Comparison of ENCODE assay signal across 16 mouse cellular contexts in genomic region chr13:93952466-93952865, GRCm38 (mm10).
"Had no signal": no experiment of that assay in that cellular context is flagged by ENCODE, and none has a peak within 500 bp of the region (broad histone marks: within the 10 kb centered on the region; RNA-seq: fewer than 3 reads in every experiment).

No protein-coding gene starts in this region.

- H3K4me2 ChIP-seq: kidney, embryonic 15.5 days; limb, embryonic 13.5 days; midbrain, embryonic 11.5 days; midbrain, embryonic 15.5 days; neural tube, embryonic 13.5 days; stomach, embryonic 15.5 days had no signal

- H3K27ac ChIP-seq: kidney, embryonic 15.5 days; limb, embryonic 13.5 days; liver, embryonic 14.5 days; midbrain, embryonic 15.5 days; neural tube, embryonic 13.5 days; stomach, embryonic 15.5 days had no signal

- H3K4me3 ChIP-seq: kidney, embryonic 15.5 days; limb, embryonic 13.5 days; megakaryocyte, embryonic 14.5 days; midbrain, embryonic 15.5 days; neural tube, embryonic 13.5 days; stomach, embryonic 15.5 days had no signal

- H3K9ac ChIP-seq: kidney, embryonic 15.5 days; limb, embryonic 13.5 days; liver, embryonic 14.5 days; midbrain, embryonic 15.5 days; neural tube, embryonic 13.5 days; stomach, embryonic 15.5 days had no signal

- DNase-seq: kidney, postnatal 14 days; left cerebral cortex, postnatal 4 days; lung, adult 18-20 months; lung, postnatal 36 days; retina, postnatal 1 day; right cerebral cortex, postnatal 14 days; thymus, adult 2 months; thymus, postnatal 4 days had no signal

- H3K4me1 ChIP-seq: limb, embryonic 13.5 days; midbrain, embryonic 15.5 days; neural tube, embryonic 13.5 days had no signal

- H3K9me3 ChIP-seq: kidney, embryonic 15.5 days; limb, embryonic 13.5 days; midbrain, embryonic 15.5 days; neural tube, embryonic 13.5 days; stomach, embryonic 15.5 days had no signal

- H3K36me3 ChIP-seq: kidney, embryonic 15.5 days; limb, embryonic 13.5 days; midbrain, embryonic 15.5 days; neural tube, embryonic 13.5 days; stomach, embryonic 15.5 days had no signal

- H3K27me3 ChIP-seq: kidney, embryonic 15.5 days; limb, embryonic 13.5 days; midbrain, embryonic 15.5 days; neural tube, embryonic 13.5 days; stomach, embryonic 15.5 days had no signal

- ATAC-seq: midbrain, embryonic 15.5 days had no signal
